Mouse (Mus musculus): ENCODE measurements around the gene Mrgprd. TPM values are rescaled to one million over a fixed set of nuclear protein-coding genes. Genes with fewer than 3 reads are reported as not detected.

Mrgprd gene
- total RNA-seq (2023) = not detected

DNA sequence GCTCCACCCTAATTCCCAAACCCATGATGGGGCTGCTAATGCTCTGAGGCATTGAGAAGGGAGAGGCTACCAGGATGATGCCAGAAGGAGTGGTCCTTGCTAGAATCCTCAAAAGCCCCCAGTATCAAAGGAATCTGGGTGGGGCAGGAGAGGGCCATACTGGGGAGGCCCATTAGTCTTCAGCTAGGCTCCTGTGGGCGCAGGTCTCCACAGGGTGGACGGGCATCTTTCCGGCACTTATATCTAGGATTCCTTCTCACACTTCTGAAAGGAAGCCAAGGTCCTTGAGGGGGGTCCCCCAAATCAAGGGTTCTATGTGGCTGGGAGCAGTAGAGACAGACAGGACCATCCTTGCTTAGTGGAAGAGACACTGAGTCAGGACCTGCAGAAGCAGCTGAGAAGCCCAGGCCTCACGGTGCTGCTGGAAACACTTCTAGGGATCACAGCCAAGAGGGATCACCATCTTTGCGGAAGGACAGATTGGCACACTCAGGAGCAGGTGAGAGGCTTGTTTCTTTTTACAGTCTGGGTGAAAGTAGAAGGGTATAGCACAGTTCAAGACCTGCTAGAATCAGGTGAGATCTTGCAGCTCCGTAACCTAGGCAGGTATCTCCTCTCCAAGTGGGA, at the start of gene Mrgprd:
Gene Mrgprd, plus strand, starts transcription at position 51 of the 627 bp plus-strand sequence.

DNA sequence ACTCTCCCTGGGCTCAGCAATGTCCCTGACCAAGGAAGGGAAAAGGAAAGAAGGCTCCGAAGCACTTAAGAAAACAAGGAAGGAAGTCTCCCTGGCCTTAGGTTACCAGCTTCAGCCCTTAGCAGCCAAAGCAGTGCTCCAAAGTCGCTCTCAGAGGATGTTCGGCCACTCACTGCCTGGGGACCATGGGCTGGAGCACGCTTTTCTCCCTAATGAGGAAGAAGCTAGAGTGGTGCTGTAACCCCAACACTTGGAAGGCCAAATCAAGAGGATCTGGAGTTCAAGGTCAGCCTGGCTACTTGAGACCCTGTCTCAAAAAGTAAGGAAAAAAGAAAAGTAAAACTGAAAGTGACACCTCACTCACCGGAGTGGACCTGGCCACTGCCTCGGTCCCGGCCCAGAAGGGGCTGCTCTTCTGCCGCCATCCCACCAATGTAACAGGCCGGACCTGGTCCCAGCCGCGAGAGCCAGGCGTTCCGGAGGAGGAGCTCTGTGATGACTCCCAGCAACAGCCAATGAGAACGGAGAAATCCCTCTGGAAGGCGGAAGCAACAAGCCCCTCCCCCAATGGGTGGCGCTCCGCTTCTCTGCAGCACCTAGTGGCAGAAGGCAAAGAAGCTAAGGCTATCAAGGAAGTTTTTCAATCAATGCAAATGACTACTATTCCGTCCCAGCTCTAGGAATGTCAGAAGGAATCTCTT, 31.0 kb upstream of the Mrgprd start, which contains the start of gene Tpcn2:
Gene Tpcn2, minus strand, starts transcription at position 525 of the 701 bp plus-strand sequence.

DNA sequence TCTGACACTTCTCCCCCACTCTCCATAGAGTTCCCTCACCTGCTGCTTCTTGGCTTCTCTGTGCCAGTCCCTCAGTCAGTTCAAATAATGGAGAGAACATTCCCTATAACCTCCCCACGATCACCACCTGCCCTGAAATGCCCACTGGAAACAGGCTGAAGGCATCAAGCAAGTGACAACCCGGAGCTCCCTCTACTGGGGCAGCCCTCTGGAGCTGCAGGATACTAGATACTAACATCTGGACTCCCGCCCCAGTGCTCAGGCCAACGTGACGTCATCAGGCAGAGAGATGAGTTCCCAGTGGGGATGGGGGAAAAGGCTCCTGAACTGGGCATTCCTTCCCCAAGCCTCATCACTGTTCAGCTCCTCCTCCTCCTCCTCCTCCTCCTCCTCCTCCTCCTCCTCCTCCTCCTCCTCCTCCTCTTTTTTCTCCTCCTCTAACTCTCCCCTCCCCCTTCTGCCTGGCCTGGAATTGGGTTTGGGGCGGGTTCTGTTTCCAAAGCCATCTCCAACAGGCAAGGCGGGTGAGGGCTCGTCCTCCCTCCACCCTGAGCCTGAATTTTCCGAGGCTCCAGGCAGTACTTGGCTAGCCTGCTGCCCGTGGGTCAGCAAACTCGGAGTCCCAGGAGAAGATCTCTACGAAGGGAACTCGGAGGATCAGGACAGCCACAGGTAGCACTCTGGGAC, 14.2 kb upstream of the Mrgprd start, which contains the start of gene Mrgprf:
Gene Mrgprf, plus strand, starts transcription at position 508 of the 687 bp plus-strand sequence.

Other genes starting within 250 kb of the Mrgprd start
- gene 1810010D01Rik, start 106.7 kb upstream of the Mrgprd start, total RNA-seq (2023) = 1 to 10 TPM; 4.2 to 4.4 TPM
- gene Tpcn2, start 30.8 kb upstream of the Mrgprd start, total RNA-seq (2023) = 10 to 100 TPM; 46.6 to 56.3 TPM
- gene Mrgprf, start 14.0 kb upstream of the Mrgprd start, total RNA-seq (2023) = not detected

Measured in neutrophil, adult 83 days (primary cell).